Mouse (Mus musculus): ENCODE data around the gene Srsf6. TPM values are rescaled to one million over a fixed set of nuclear protein-coding genes. Genes with fewer than 3 reads are reported as not detected.
"Not testable (repeated sequence)": the region's sequence is repeated elsewhere in the genome, so short reads cannot be mapped to it uniquely, and the experiment has no call there.

The Srsf6 gene
- polyA plus RNA-seq (2012; rRNA removed) = 30.5 and 46.1 TPM in 2 replicates

DNA sequence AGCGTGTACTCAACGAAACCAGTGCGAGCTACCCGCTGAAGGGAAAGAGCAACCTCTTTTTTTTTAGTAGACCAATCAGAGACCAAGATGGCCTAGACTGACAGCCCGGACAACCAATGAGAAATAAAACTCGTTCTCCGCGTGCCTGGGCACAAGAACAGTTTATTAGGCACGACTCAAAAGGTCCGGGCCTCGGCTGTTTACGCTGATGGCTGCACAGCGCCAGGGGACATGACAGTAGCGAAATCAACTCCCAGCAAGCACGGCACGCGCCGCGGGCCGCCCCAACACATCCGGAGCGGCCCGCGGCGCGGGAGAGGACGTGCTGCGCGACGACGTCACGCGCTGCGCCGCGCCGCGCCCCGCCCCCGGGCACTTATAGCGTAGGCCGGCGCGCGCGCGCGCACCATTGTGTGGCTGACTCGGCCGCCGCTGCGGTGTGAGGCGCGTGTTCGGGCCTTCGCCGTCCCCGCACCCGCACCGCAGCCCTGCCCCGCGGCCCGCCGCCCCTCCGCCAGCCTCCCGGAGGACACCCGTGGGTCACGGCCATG, at the start of gene Srsf6:
Srsf6 (plus strand) TSS at position 406 of the 551 bp plus-strand sequence.
- H3K4me1 ChIP-seq (ENCODE audit: control insufficient read depth, insufficient read depth, insufficient read length, low read length) = peaks cover 6% of the 10 kb centered on the region; the same call in 1 of the 2 replicates
- no peaks in the 10 kb centered on the region for H3K27me3 ChIP-seq (ENCODE audit: control insufficient read depth, insufficient read depth, low read length)
- under 1% methylated on average over 68 of the region's 68 CpGs for WGBS
- TF ChIP-seq CTCF (IDR thresholded peaks at IDR 0.05; ENCODE audit: extremely low read depth, insufficient read length, insufficient replicate concordance, low read depth, low read length) (no peak), POLR2A (IDR thresholded peaks at IDR 0.05; ENCODE audit: low read depth, low read length) (peak; percentile 97)
- peaks cover 21% of the 10 kb centered on the region for H3K36me3 ChIP-seq (ENCODE audit: control insufficient read depth, insufficient read depth, low read length)
- H3K27ac ChIP-seq (ENCODE audit: insufficient read depth, low read depth, low read length) = peak within 1 kb of the TSS; percentile 81
- peak within 1 kb of the TSS; percentile 90 for H3K4me3 ChIP-seq (ENCODE audit: low read depth, low read length)

GRCm38 (mm10) chr2:162884101-162884500, 47.2 kb upstream of the Srsf6 start:
- WGBS = 76% methylated on average over 2 of the region's 2 CpGs
- H3K4me1 ChIP-seq (ENCODE audit: control insufficient read depth, insufficient read depth, insufficient read length, low read length) = no peaks in the 10 kb centered on the region
- H3K27me3 ChIP-seq (ENCODE audit: control insufficient read depth, insufficient read depth, low read length) = no peaks in the 10 kb centered on the region
- no peak overlapping the region for H3K27ac ChIP-seq (ENCODE audit: insufficient read depth, low read depth, low read length)
- TF ChIP-seq CTCF (IDR thresholded peaks at IDR 0.05; ENCODE audit: extremely low read depth, insufficient read length, insufficient replicate concordance, low read depth, low read length) (no peak), POLR2A (IDR thresholded peaks at IDR 0.05; ENCODE audit: low read depth, low read length) (no peak)
- H3K36me3 ChIP-seq (ENCODE audit: control insufficient read depth, insufficient read depth, low read length) = no peaks in the 10 kb centered on the region
- H3K4me3 ChIP-seq (ENCODE audit: low read depth, low read length) = no peak overlapping the region

GRCm38 (mm10) chr2:162887121-162887520, 44.2 kb upstream of the Srsf6 start:
- Histone ChIP-seq H3K4me3 (ENCODE audit: low read depth, low read length) (no peak overlapping the region), H3K4me1 (ENCODE audit: control insufficient read depth, insufficient read depth, insufficient read length, low read length) (no peaks in the 10 kb centered on the region), H3K27me3 (ENCODE audit: control insufficient read depth, insufficient read depth, low read length) (no peaks in the 10 kb centered on the region), H3K27ac (ENCODE audit: insufficient read depth, low read depth, low read length) (no peak overlapping the region), H3K36me3 (ENCODE audit: control insufficient read depth, insufficient read depth, low read length) (no peaks in the 10 kb centered on the region)
- TF ChIP-seq POLR2A (IDR thresholded peaks at IDR 0.05; ENCODE audit: low read depth, low read length) (no peak), CTCF (IDR thresholded peaks at IDR 0.05; ENCODE audit: extremely low read depth, insufficient read length, insufficient replicate concordance, low read depth, low read length) (no peak)
- 81% methylated on average over 5 of the region's 5 CpGs for WGBS

GRCm38 (mm10) chr2:162888677-162889076, 42.7 kb upstream of the Srsf6 start:
- Histone ChIP-seq H3K4me1 (ENCODE audit: control insufficient read depth, insufficient read depth, insufficient read length, low read length) (peaks cover 3% of the 10 kb centered on the region; the same call in 1 of the 2 replicates), H3K36me3 (ENCODE audit: control insufficient read depth, insufficient read depth, low read length) (no peaks in the 10 kb centered on the region), H3K4me3 (ENCODE audit: low read depth, low read length) (no peak overlapping the region), H3K27me3 (ENCODE audit: control insufficient read depth, insufficient read depth, low read length) (no peaks in the 10 kb centered on the region), H3K27ac (ENCODE audit: insufficient read depth, low read depth, low read length) (no peak overlapping the region)
- TF ChIP-seq POLR2A (IDR thresholded peaks at IDR 0.05; ENCODE audit: low read depth, low read length) (no peak), CTCF (IDR thresholded peaks at IDR 0.05; ENCODE audit: extremely low read depth, insufficient read length, insufficient replicate concordance, low read depth, low read length) (no peak)
- 83% methylated on average over 8 of the region's 8 CpGs for WGBS

DNA sequence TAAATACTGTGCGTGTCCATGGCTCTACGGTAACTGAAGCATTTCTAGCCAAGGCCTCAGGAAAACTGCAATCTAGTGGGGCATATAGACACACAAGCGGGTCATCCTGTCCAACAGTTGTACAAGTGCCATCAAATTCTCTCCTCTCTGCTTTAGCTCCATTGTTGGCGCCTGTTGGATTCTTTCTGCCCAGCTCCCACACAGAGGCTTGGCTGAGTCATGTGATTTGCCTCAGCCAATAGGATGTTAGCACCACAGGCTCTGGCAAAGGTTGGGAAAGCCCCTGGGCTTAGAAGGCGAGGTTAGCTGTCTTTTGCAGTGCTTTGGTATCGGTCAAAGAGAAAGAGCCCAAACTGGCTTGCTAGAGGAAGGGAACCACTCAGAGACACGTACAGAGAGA, 42.1 kb upstream of the Srsf6 start:
- Histone ChIP-seq H3K27ac (ENCODE audit: insufficient read depth, low read depth, low read length) (no peak overlapping the region), H3K27me3 (ENCODE audit: control insufficient read depth, insufficient read depth, low read length) (no peaks in the 10 kb centered on the region), H3K36me3 (ENCODE audit: control insufficient read depth, insufficient read depth, low read length) (no peaks in the 10 kb centered on the region), H3K4me3 (ENCODE audit: low read depth, low read length) (no peak overlapping the region), H3K4me1 (ENCODE audit: control insufficient read depth, insufficient read depth, insufficient read length, low read length) (peaks cover 3% of the 10 kb centered on the region; the same call in 1 of the 2 replicates)
- 75% methylated on average over 7 of the region's 7 CpGs for WGBS
- TF ChIP-seq POLR2A (IDR thresholded peaks at IDR 0.05; ENCODE audit: low read depth, low read length) (no peak), CTCF (IDR thresholded peaks at IDR 0.05; ENCODE audit: extremely low read depth, insufficient read length, insufficient replicate concordance, low read depth, low read length) (no peak)

DNA sequence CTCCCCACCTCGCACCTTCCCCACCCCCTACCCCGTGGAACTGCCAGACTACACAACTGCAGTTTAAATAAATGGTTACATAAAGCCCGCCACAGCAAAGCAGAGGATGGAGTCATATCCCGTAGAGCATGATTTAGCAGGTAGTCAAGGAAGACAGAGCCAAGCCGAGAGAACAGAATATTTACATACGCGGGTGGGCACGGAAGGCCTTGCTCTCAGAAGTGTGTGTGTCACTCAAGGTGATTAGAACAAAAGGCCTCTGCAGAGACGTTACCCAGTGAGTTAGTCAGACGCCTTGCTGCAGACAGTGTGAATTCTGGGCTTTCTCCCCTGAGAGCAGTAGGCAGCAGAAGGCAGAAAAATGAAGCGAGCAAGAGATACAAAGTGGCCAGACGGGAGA, 41.6 kb upstream of the Srsf6 start:
- 89% methylated on average over 12 of the region's 12 CpGs for WGBS
- Histone ChIP-seq H3K27me3 (ENCODE audit: control insufficient read depth, insufficient read depth, low read length) (no peaks in the 10 kb centered on the region), H3K36me3 (ENCODE audit: control insufficient read depth, insufficient read depth, low read length) (no peaks in the 10 kb centered on the region), H3K27ac (ENCODE audit: insufficient read depth, low read depth, low read length) (no peak overlapping the region), H3K4me1 (ENCODE audit: control insufficient read depth, insufficient read depth, insufficient read length, low read length) (peaks cover 3% of the 10 kb centered on the region; the same call in 1 of the 2 replicates), H3K4me3 (ENCODE audit: low read depth, low read length) (no peak overlapping the region)
- TF ChIP-seq CTCF (IDR thresholded peaks at IDR 0.05; ENCODE audit: extremely low read depth, insufficient read length, insufficient replicate concordance, low read depth, low read length) = no peak
- no peak for TF ChIP-seq POLR2A (IDR thresholded peaks at IDR 0.05; ENCODE audit: low read depth, low read length)

- not testable (repeated sequence) for H3K4me3 ChIP-seq (ENCODE audit: low read depth, low read length); H3K36me3 ChIP-seq (ENCODE audit: control insufficient read depth, insufficient read depth, low read length); H3K27me3 ChIP-seq (ENCODE audit: control insufficient read depth, insufficient read depth, low read length); H3K4me1 ChIP-seq (ENCODE audit: control insufficient read depth, insufficient read depth, insufficient read length, low read length); H3K27ac ChIP-seq (ENCODE audit: insufficient read depth, low read depth, low read length)
- 28% methylated on average over 3 of the region's 3 CpGs for WGBS
Measured at GRCm38 (mm10) chr2:162892979-162893378, 38.3 kb upstream of the Srsf6 start.

GRCm38 (mm10) chr2:162899256-162899655, 32.1 kb upstream of the Srsf6 start:
- 88% methylated on average over 20 of the region's 20 CpGs for WGBS
- not testable (repeated sequence) for H3K36me3 ChIP-seq (ENCODE audit: control insufficient read depth, insufficient read depth, low read length)

More at GRCm38 (mm10) chr2:162899256-162899655, 32.1 kb upstream of the Srsf6 start:
- not testable (repeated sequence) for H3K27me3 ChIP-seq (ENCODE audit: control insufficient read depth, insufficient read depth, low read length); H3K4me1 ChIP-seq (ENCODE audit: control insufficient read depth, insufficient read depth, insufficient read length, low read length); H3K4me3 ChIP-seq (ENCODE audit: low read depth, low read length); H3K27ac ChIP-seq (ENCODE audit: insufficient read depth, low read depth, low read length)
